Mouse (Mus musculus) forebrain, embryonic 13.5 days (tissue): Measurements from ENCODE around the gene Nlrp6. TPM values are rescaled to one million over a fixed set of nuclear protein-coding genes. Genes with fewer than 3 reads are reported as not detected.

Experiments
- ATAC-seq: fragments of 200-750 bp; cut with Nextera tagmentation; 2 replicates; pipeline ENCODE4 v1.8.0; 2017
- H3K27ac ChIP-seq: fragments of 300-500 bp; sonication (generic); 2 replicates; pipeline ENCODE4 v1.5.1; 2015; ENCODE audit warnings: inconsistent platforms, mild to moderate bottlenecking, moderate library complexity
- H3K27me3 ChIP-seq: fragments of 300-500 bp; sonication (generic); 2 replicates; pipeline ENCODE4 v1.6.1; 2015; ENCODE audit warnings: mild to moderate bottlenecking, inconsistent platforms
- H3K36me3 ChIP-seq: fragments of 300-500 bp; sonication (generic); 2 replicates; pipeline ENCODE4 v1.6.1; 2015; ENCODE audit warnings: mild to moderate bottlenecking, inconsistent platforms; ENCODE audit not compliant: poor library complexity, severe bottlenecking
- H3K4me1 ChIP-seq: fragments of 300-500 bp; sonication (generic); 2 replicates; pipeline ENCODE4 v1.6.1; 2015; ENCODE audit warnings: inconsistent platforms
- H3K4me2 ChIP-seq: fragments of 300-500 bp; sonication (generic); 2 replicates; pipeline ENCODE4 v1.6.1; 2015; ENCODE audit warnings: inconsistent platforms, mild to moderate bottlenecking, moderate library complexity
- H3K4me3 ChIP-seq: fragments of 300-500 bp; sonication (generic); 2 replicates; pipeline ENCODE4 v1.5.1; 2015; ENCODE audit warnings: mild to moderate bottlenecking, inconsistent platforms
- H3K9ac ChIP-seq: fragments of 300-500 bp; sonication (generic); 2 replicates; pipeline ENCODE4 v1.6.1; 2015; ENCODE audit warnings: mild to moderate bottlenecking, inconsistent platforms
- H3K9me3 ChIP-seq: fragments of 300-500 bp; sonication (generic); replicated peaks from 2 replicates; pipeline ENCODE4 v1.6.1; 2016; ENCODE audit warnings: inconsistent platforms
- WGBS: fragments of 180-500 bp; shearing (Covaris S2); methylation state at CpG from one replicate; pipeline ENCODE4 v1.1.7; 2015; 5-methylcytosine and 5-hydroxymethylcytosine counted together
- polyA plus RNA-seq: library from polyadenylated mRNA; unstranded; fragments of >200 nt; fragmentation: Nextera tagmentation; extraction: Ambion mirVana; gene quantifications from 2 replicates; pipeline ENCODE4 v1.2.1, GENCODE M21; 2015

Gene Nlrp6
- polyA plus RNA-seq, 1 experiment from 2014 or later = 0.22 TPM

DNA sequence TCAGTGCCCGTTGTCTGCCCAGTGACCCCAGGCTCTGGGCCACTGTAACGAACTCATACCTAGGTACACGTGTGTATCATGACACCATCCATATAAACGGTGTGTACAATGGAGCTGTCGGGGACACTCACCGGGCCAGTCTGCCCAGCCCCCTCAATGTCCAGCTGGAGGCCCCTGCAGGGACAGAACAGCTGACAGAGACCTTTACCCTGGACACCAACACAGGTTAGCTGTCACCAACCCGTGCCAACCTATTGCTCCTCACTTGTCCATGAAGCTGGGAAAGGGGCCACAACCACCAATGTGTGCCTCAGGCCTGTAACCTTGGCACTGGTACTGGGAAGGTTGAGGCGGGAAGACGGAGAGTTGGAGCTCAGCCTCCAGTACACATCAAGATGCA lies 21.6 kb downstream of the Nlrp6 start:
- Histone ChIP-seq H3K4me1 (peaks cover 25% of the 10 kb centered on the region), H3K9ac (peak overlapping the region; percentile 70), H3K4me3 (peak overlapping the region; percentile 48), H3K27me3 (0 out of 2 replicates have a peak, but pooled peaks cover 7% of the 10 kb centered on the region), H3K36me3 (peaks cover 13% of the 10 kb centered on the region; the same call in 1 of the 2 replicates), H3K27ac (no peak overlapping the region), H3K9me3 (no peaks in the 10 kb centered on the region), H3K4me2 (peak overlapping the region; percentile 63)
- ATAC-seq = peak; percentile 12; the same call in 1 of the 2 replicates
- 64% methylated on average over 9 of the region's 9 CpGs for WGBS

DNA sequence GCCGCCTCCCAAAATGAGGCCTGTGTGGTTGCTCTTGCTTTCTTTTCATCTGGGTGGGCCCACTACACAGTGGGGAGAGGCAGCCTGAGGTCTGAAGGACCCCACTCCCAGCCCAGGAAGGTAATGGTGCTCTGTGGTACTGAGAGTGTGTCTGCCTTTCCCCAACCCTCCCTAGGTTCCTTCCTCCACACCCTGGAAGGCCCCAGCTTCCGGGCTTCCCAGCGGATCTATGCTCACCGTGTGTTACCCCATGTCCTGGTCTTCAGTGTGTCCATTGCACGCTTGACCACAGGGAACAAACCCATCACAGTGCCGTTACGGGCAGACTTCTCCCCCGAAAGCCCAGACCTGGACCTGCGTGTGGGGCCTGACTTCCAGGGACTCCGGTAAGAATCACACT lies 22.1 kb downstream of the Nlrp6 start:
- Histone ChIP-seq H3K27ac (no peak overlapping the region), H3K9me3 (no peaks in the 10 kb centered on the region), H3K36me3 (peaks cover 13% of the 10 kb centered on the region; the same call in 1 of the 2 replicates), H3K4me3 (no peak overlapping the region), H3K27me3 (0 out of 2 replicates have a peak, but pooled peaks cover 7% of the 10 kb centered on the region), H3K9ac (no peak overlapping the region), H3K4me1 (peaks cover 25% of the 10 kb centered on the region), H3K4me2 (no peak overlapping the region)
- ATAC-seq = no peak
- 94% methylated on average over 10 of the region's 10 CpGs for WGBS

DNA sequence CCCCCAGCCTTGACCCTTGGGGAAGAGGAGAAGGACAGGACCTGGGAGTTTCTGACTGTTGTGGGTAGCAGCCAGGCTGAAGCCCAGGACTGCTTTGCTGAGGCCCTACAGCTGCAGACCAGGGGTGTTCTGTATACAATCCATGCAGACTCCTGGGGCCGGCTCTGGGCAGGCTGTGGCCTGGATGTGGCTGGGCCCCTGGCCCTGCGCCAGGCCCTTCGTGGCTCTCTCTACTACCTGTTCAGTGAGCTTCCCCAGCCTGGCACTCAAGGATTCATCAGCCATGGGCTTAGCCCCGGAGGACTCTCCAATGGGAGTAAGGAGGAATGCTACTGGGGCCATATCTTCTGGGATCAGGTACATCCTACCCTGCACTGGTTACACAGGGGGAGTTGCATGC lies 22.7 kb downstream of the Nlrp6 start:
- no peak overlapping the region for H3K9ac ChIP-seq
- no peak for ATAC-seq
- no peaks in the 10 kb centered on the region for H3K9me3 ChIP-seq
- 0 out of 2 replicates have a peak, but pooled peaks cover 7% of the 10 kb centered on the region for H3K27me3 ChIP-seq
- peaks cover 25% of the 10 kb centered on the region for H3K4me1 ChIP-seq
- H3K27ac ChIP-seq = no peak overlapping the region
- WGBS = 98% methylated on average over 4 of the region's 4 CpGs
- no peak overlapping the region for H3K4me3 ChIP-seq
- H3K36me3 ChIP-seq = peaks cover 13% of the 10 kb centered on the region; the same call in 1 of the 2 replicates
- no peak overlapping the region for H3K4me2 ChIP-seq

GRCm38 (mm10) chr7:140944236-140944635 lies 23.5 kb downstream of the Nlrp6 start:
- no peak overlapping the region for H3K4me2 ChIP-seq
- H3K4me3 ChIP-seq = no peak overlapping the region
- H3K9ac ChIP-seq = no peak overlapping the region
- 92% methylated on average over 7 of the region's 7 CpGs for WGBS
- H3K36me3 ChIP-seq = peaks cover 19% of the 10 kb centered on the region; the same call in 1 of the 2 replicates
- H3K4me1 ChIP-seq = peaks cover 22% of the 10 kb centered on the region
- no peaks in the 10 kb centered on the region for H3K9me3 ChIP-seq
- no peak overlapping the region for H3K27ac ChIP-seq
- ATAC-seq = no peak
- H3K27me3 ChIP-seq = 0 out of 2 replicates have a peak, but pooled peaks cover 3% of the 10 kb centered on the region

- no peaks in the 10 kb centered on the region for H3K27me3 ChIP-seq
- H3K36me3 ChIP-seq = peaks cover 19% of the 10 kb centered on the region; the same call in 1 of the 2 replicates
- H3K9me3 ChIP-seq = no peaks in the 10 kb centered on the region
- no peak for ATAC-seq
- 91% methylated on average over 5 of the region's 5 CpGs for WGBS
- H3K4me2 ChIP-seq = no peak overlapping the region
- H3K27ac ChIP-seq = no peak overlapping the region
- no peak overlapping the region for H3K9ac ChIP-seq
- H3K4me1 ChIP-seq = peaks cover 15% of the 10 kb centered on the region
- no peak overlapping the region for H3K4me3 ChIP-seq
These were observed 24.5 kb downstream of the Nlrp6 start for GRCm38 (mm10) chr7:140945247-140945646.

DNA sequence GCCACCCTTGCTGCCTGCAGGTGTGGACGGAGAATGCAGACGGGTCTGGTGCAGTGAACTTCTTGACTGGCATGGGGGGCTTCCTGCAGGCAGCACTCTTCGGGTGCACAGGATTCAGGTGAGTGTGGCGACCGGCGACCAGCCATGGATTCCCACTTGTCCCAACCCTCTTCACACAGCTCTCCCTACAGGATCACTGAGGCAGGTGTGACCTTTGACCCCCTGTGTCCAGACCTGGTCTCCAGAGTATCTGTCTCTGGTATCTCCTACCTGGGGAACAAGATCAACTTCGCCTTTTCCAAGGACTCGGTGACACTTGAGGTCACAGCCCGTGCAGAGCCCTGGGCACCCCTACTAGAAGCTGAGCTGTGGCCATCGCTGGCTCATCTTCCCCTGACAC lies 25.6 kb downstream of the Nlrp6 start:
- Histone ChIP-seq H3K9ac (no peak overlapping the region), H3K4me3 (no peak overlapping the region), H3K27ac (no peak overlapping the region), H3K27me3 (no peaks in the 10 kb centered on the region), H3K4me2 (no peak overlapping the region), H3K4me1 (peaks cover 20% of the 10 kb centered on the region), H3K9me3 (no peaks in the 10 kb centered on the region), H3K36me3 (peaks cover 19% of the 10 kb centered on the region; the same call in 1 of the 2 replicates)
- no peak for ATAC-seq
- WGBS = 92% methylated on average over 10 of the region's 10 CpGs

GRCm38 (mm10) chr7:140946980-140947379 lies 26.3 kb downstream of the Nlrp6 start:
- H3K27me3 ChIP-seq = no peaks in the 10 kb centered on the region

GRCm38 (mm10) chr7:140948161-140948560 lies 27.5 kb downstream of the Nlrp6 start:
- Histone ChIP-seq H3K27me3 (no peaks in the 10 kb centered on the region), H3K36me3 (peaks cover 19% of the 10 kb centered on the region; the same call in 1 of the 2 replicates), H3K9me3 (no peaks in the 10 kb centered on the region), H3K27ac (no peak overlapping the region), H3K4me3 (no peak overlapping the region), H3K9ac (no peak overlapping the region), H3K4me2 (no peak overlapping the region), H3K4me1 (peaks cover 10% of the 10 kb centered on the region)
- ATAC-seq = no peak
- 89% methylated on average over 8 of the region's 8 CpGs for WGBS

More at GRCm38 (mm10) chr7:140946980-140947379, 26.3 kb downstream of the Nlrp6 start:
- Histone ChIP-seq H3K9me3 (no peaks in the 10 kb centered on the region), H3K36me3 (peaks cover 19% of the 10 kb centered on the region; the same call in 1 of the 2 replicates), H3K9ac (no peak overlapping the region), H3K4me3 (no peak overlapping the region), H3K27ac (no peak overlapping the region), H3K4me1 (peaks cover 15% of the 10 kb centered on the region), H3K4me2 (no peak overlapping the region)
- no peak for ATAC-seq
- 81% methylated on average over 7 of the region's 7 CpGs for WGBS

DNA sequence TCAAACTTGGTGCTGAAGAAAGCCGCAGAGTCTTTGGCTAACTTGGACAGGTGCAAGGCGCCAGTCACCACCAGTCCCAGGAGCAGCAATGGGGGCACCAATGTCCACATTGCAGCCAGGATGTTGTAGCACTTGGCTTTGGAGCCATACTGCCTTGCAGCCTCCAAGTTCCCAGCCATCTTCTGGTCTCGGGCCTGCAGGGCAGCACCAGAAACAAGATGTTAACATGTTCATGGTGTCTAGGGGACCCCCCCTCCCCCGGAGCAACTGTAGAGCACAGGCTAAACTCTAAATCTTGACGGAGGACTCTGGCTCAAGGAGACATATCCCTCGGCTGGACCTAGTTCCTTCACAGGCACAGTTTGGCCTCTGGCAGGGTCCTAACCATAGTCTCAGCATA lies 28.6 kb downstream of the Nlrp6 start:
- Histone ChIP-seq H3K4me1 (peaks cover 12% of the 10 kb centered on the region), H3K4me2 (no peak overlapping the region), H3K36me3 (peaks cover 19% of the 10 kb centered on the region; the same call in 1 of the 2 replicates), H3K27me3 (no peaks in the 10 kb centered on the region), H3K9me3 (no peaks in the 10 kb centered on the region), H3K4me3 (no peak overlapping the region), H3K27ac (no peak overlapping the region), H3K9ac (no peak overlapping the region)
- WGBS = 87% methylated on average over 6 of the region's 6 CpGs
- no peak for ATAC-seq

GRCm38 (mm10) chr7:140949824-140950530 lies 29.3 kb downstream of the Nlrp6 start, which contains the start of gene Ifitm5:
Gene Ifitm5 (minus strand): TSS chr7:140950291.
- Histone ChIP-seq H3K9me3 (no peaks in the 10 kb centered on the region), H3K4me2 (no peak within 1 kb of the TSS), H3K9ac (no peak within 1 kb of the TSS), H3K27ac (no peak within 1 kb of the TSS), H3K4me1 (peaks cover 18% of the 10 kb centered on the region), H3K4me3 (no peak within 1 kb of the TSS), H3K27me3 (no peaks in the 10 kb centered on the region), H3K36me3 (peaks cover 17% of the 10 kb centered on the region; the same call in 1 of the 2 replicates)
- no peak for ATAC-seq
- 73% methylated on average over 16 of the region's 16 CpGs for WGBS

- Histone ChIP-seq H3K9me3 (no peaks in the 10 kb centered on the region), H3K9ac (no peak overlapping the region), H3K27me3 (no peaks in the 10 kb centered on the region), H3K4me3 (no peak overlapping the region), H3K36me3 (peaks cover 13% of the 10 kb centered on the region; the same call in 1 of the 2 replicates), H3K4me2 (no peak overlapping the region), H3K27ac (no peak overlapping the region), H3K4me1 (peaks cover 25% of the 10 kb centered on the region)
- ATAC-seq = no peak
- 67% methylated on average over 8 of the region's 8 CpGs for WGBS
These were observed 30.3 kb downstream of the Nlrp6 start for GRCm38 (mm10) chr7:140951051-140951450.

DNA sequence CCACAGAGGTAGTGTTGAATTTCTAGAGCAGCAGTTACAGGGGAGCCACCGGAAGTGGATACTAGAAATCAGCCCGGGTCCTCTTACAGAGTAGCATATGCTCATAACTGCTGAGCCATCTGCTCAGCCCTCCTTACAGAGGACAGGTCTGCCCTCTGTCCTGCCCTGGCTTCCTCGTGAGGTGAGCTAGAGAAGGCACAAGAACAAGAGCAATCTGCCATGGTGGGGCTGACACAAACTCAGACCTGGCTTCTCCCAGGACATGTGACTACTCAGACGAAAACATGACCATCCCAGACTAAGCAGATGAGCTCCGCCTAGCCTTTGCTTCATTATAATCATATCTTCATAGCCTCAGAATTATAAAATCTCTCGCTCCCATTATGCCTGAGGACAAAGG lies 31.1 kb downstream of the Nlrp6 start:
- H3K4me2 ChIP-seq = no peak overlapping the region
- no peak overlapping the region for H3K4me3 ChIP-seq
- no peak overlapping the region for H3K9ac ChIP-seq
- H3K4me1 ChIP-seq = peaks cover 25% of the 10 kb centered on the region
- H3K27me3 ChIP-seq = no peaks in the 10 kb centered on the region
- WGBS = 83% methylated on average over 6 of the region's 6 CpGs
- no peak overlapping the region for H3K27ac ChIP-seq
- no peak for ATAC-seq
- H3K36me3 ChIP-seq = 0 out of 2 replicates have a peak, but pooled peaks cover 6% of the 10 kb centered on the region
- H3K9me3 ChIP-seq = no peaks in the 10 kb centered on the region
